Mouse (Mus musculus) forebrain, embryonic 11.5 days (tissue): ENCODE data around the gene Icosl. TPM values are rescaled to one million over a fixed set of nuclear protein-coding genes. Genes with fewer than 3 reads are reported as not detected.

Experiments used
- ATAC-seq: fragments of 200-750 bp; cut with Nextera tagmentation; replicated peaks from 2 replicates; pipeline ENCODE4 v1.8.0; 2017; ENCODE audit warnings: moderate TSS enrichment; ENCODE audit not compliant: low FRiP score
- DNase-seq: peaks from one replicate; pipeline ENCODE4 v3.0.0-alpha.2; 2017; ENCODE audit warnings: low spot score
- H3K27ac ChIP-seq: fragments of 300-500 bp; sonication (generic); 2 replicates; pipeline ENCODE4 v1.5.1; 2014; ENCODE audit warnings: low read depth, low read length
- H3K27me3 ChIP-seq: fragments of 300-500 bp; sonication (generic); 2 replicates; pipeline ENCODE4 v1.6.1; 2014; ENCODE audit warnings: mild to moderate bottlenecking, low read length, mixed read lengths; ENCODE audit not compliant: control insufficient read depth, insufficient read depth
- H3K36me3 ChIP-seq: fragments of 300-500 bp; sonication (generic); 2 replicates; pipeline ENCODE4 v1.6.1; 2014; ENCODE audit warnings: mild to moderate bottlenecking, low read length, moderate library complexity, mixed read lengths; ENCODE audit not compliant: control insufficient read depth, insufficient read depth
- H3K4me1 ChIP-seq: fragments of 300-500 bp; sonication (generic); replicated peaks from 2 replicates; pipeline ENCODE4 v1.6.1; 2014; ENCODE audit warnings: low read length, mixed read lengths; ENCODE audit not compliant: control insufficient read depth, insufficient read depth
- H3K4me2 ChIP-seq: fragments of 300-500 bp; sonication (generic); 2 replicates; pipeline ENCODE4 v1.6.1; 2014; ENCODE audit warnings: low read depth, mild to moderate bottlenecking, low read length, moderate library complexity, mixed read lengths; ENCODE audit not compliant: severe bottlenecking
- H3K4me3 ChIP-seq: fragments of 300-500 bp; sonication (generic); 2 replicates; pipeline ENCODE4 v1.5.1; 2014; ENCODE audit warnings: low read depth, low read length
- H3K9ac ChIP-seq: fragments of 300-500 bp; sonication (generic); 2 replicates; pipeline ENCODE4 v1.6.1; 2014; ENCODE audit warnings: low read length
- H3K9me3 ChIP-seq: fragments of 300-500 bp; sonication (generic); 2 replicates; pipeline ENCODE4 v1.6.1; 2016; ENCODE audit warnings: low read length, mixed read lengths; ENCODE audit not compliant: control insufficient read depth
- WGBS: fragments of 180-500 bp; shearing (Covaris S2); extraction: QIAGEN DNeasy Blood & Tissue Kit; methylation state at CpG from one replicate; pipeline ENCODE4 v1.1.7; 2014; 5-methylcytosine and 5-hydroxymethylcytosine counted together
- polyA plus RNA-seq: library from polyadenylated mRNA; unstranded; fragments of >200 nt; fragmentation: Nextera tagmentation; extraction: Ambion mirVana; gene quantifications from 2 replicates; pipeline ENCODE4 v1.2.1, GENCODE M21; 2014

Icosl gene
- polyA plus RNA-seq, 1 experiment from 2014 or later = 2.5 TPM

DNA sequence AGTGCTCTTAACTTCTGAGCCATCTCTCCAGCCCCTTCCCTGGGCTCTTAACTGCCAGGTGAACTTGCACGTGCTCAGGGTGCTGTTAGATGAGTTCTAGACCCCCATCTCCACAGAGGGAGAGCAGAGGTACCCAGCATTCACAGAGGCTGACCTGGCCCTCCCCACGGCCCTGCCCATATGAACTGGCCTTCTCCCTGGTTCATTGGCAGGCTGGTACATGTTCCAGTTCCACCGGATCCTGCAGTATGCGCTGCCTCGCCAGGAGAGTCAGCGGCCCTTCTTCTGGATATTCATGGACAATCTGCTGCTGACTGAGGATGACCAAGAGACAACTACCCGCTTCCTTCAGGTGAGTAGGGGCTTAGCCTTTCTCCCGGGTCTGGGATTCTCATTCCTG lies 12.0 kb upstream of the Icosl start:
- H3K27ac ChIP-seq = no peak overlapping the region
- no peaks in the 10 kb centered on the region for H3K9me3 ChIP-seq
- no peaks in the 10 kb centered on the region for H3K36me3 ChIP-seq
- H3K4me1 ChIP-seq = no peaks in the 10 kb centered on the region
- WGBS = 90% methylated on average over 8 of the region's 8 CpGs
- H3K27me3 ChIP-seq = no peaks in the 10 kb centered on the region
- H3K9ac ChIP-seq = no peak overlapping the region
- DNase-seq (no peak), ATAC-seq (no peak)
- H3K4me2 ChIP-seq = no peak overlapping the region
- no peak overlapping the region for H3K4me3 ChIP-seq

DNA sequence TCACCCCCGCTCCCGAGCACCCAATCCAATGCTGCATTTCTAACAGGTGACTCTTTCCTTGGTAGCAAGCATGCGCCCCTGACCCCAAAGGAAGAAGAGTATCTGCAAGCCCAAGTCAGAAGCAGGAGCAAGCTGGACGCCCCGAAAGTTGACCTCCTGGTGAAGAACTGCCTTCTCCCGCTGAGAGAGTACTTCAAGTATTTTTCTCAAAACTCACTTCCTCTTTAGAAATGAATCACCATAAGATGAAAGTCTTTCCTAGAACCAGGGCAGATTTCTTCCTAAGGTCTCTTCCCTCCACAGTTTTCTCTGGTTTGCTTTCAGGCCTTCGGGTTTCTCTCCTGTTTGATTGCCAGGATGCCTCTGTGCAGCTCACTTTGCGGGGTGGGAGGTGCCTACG lies 6.0 kb upstream of the Icosl start:
- no peak overlapping the region for H3K27ac ChIP-seq
- no peaks in the 10 kb centered on the region for H3K36me3 ChIP-seq
- no peaks in the 10 kb centered on the region for H3K4me1 ChIP-seq
- no peak overlapping the region for H3K4me2 ChIP-seq
- ATAC-seq = no peak
- WGBS = 89% methylated on average over 9 of the region's 9 CpGs
- H3K9me3 ChIP-seq = no peaks in the 10 kb centered on the region
- H3K9ac ChIP-seq = no peak overlapping the region; the same call in 1 of the 2 replicates
- H3K4me3 ChIP-seq = no peak overlapping the region
- DNase-seq = no peak
- H3K27me3 ChIP-seq = no peaks in the 10 kb centered on the region; the same call in 1 of the 2 replicates

DNA sequence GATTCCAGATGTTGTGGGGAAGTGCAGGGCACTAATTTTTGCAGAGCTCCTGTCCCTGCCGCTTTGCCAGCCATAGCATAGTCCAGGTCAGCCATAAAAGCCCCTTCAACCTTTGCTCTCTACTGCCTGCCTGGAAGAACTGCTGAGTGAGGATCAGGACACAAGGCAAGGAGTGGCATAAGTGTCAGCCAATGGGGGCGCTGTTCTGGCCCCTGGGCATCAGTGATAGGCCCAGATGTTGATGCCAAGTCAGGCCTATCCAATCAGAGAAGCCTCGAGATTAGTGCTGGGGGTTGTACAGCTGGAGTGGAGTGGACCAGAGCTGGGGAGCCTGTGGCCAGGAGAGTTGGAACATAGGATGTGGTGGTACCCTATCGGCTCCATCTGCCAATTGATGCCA lies 1.9 kb upstream of the Icosl start:
- DNase-seq = peak; percentile 60
- H3K4me1 ChIP-seq = peaks cover 5% of the 10 kb centered on the region; the same call in 1 of the 2 replicates
- no peaks in the 10 kb centered on the region for H3K9me3 ChIP-seq
- H3K4me3 ChIP-seq = no peak overlapping the region
- H3K9ac ChIP-seq = no peak overlapping the region
- H3K27me3 ChIP-seq = peaks cover 4% of the 10 kb centered on the region; the same call in 1 of the 2 replicates
- 39% methylated on average over 4 of the region's 4 CpGs for WGBS
- H3K36me3 ChIP-seq = no peaks in the 10 kb centered on the region
- H3K4me2 ChIP-seq = no peak overlapping the region
- H3K27ac ChIP-seq = no peak overlapping the region
- no peak for ATAC-seq

DNA sequence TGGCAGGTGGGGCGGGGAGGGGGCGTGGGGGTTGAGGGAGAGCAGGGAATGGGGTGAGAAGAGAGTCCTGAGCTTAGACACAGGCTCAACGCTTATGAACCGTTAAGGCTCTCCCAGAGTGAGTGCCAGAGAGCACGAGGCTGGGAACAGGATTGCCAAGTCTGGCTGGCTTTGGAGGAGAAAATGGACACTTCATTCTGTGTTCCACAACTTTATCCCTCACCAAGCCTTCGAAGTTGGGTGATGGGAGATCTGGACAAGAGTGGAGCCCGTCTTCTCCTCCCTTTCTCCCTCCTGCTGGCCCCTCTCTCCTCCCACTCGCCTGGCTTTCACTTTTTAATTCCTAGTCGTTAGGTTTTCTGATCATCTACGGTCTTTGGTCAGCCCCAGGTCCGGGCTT lies 561 bp upstream of the Icosl start:
- no peak overlapping the region for H3K27ac ChIP-seq

DNA sequence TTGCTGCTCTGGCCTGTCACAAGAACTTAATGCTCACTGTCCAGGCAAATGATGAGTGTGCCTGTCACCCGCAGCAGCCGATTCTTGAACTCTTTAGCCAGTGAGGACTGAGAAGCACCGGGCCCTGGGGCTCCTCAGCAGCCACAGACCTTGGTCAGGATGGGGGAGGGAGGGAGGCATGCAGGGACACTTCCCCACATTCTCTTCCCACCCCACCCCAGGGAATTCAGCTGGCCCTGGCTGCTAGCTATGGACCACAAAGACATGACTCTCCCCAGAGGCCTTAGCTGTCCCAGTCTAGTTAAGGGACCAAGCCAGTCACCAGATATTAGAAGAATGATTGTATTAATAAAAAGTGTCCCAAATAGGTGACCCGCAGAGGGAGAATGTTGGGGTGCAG lies 5.0 kb downstream of the Icosl start:
- Histone ChIP-seq H3K36me3 (no peaks in the 10 kb centered on the region), H3K9me3 (no peaks in the 10 kb centered on the region), H3K4me3 (no peak overlapping the region), H3K4me1 (0 out of 2 replicates have a peak, but pooled peaks cover 2% of the 10 kb centered on the region), H3K9ac (no peak overlapping the region), H3K27ac (no peak overlapping the region), H3K4me2 (no peak overlapping the region), H3K27me3 (peaks cover 2% of the 10 kb centered on the region; the same call in 1 of the 2 replicates)
- DNase-seq = no peak
- ATAC-seq = no peak
- 76% methylated on average over 4 of the region's 4 CpGs for WGBS

More for the DNA sequence above, 561 bp upstream of the Icosl start:
- DNase-seq (no peak), ATAC-seq (no peak)
- Histone ChIP-seq H3K9me3 (no peaks in the 10 kb centered on the region), H3K36me3 (no peaks in the 10 kb centered on the region), H3K27me3 (peaks cover 4% of the 10 kb centered on the region; the same call in 1 of the 2 replicates), H3K4me2 (peak overlapping the region; percentile 86), H3K4me1 (peaks cover 5% of the 10 kb centered on the region; the same call in 1 of the 2 replicates), H3K4me3 (peak overlapping the region; percentile 44), H3K9ac (peak overlapping the region; percentile 50; the same call in 1 of the 2 replicates)
- 32% methylated on average over 11 of the region's 11 CpGs for WGBS

DNA sequence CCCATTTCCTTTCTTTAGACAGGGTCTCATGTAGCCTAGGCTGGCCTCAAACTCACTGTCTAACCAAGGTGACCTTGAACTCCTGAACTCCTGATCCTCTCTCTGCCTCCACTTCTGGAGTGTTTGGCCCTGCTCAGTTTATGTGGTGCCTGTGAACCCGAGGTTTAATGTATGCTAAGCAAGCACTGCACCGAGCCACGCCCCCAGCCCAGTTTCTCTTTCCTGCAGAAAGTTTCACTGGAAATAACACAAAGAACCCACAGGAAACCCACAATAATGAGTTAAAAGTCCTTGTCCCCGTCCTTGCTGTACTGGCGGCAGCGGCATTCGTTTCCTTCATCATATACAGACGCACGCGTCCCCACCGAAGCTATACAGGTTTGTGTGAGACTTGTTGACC lies 5.9 kb downstream of the Icosl start:
- H3K4me2 ChIP-seq = no peak overlapping the region
- H3K9ac ChIP-seq = no peak overlapping the region
- no peaks in the 10 kb centered on the region for H3K9me3 ChIP-seq
- H3K27me3 ChIP-seq = peaks cover 2% of the 10 kb centered on the region; the same call in 1 of the 2 replicates
- H3K4me1 ChIP-seq = no peaks in the 10 kb centered on the region
- 90% methylated on average over 11 of the region's 11 CpGs for WGBS
- ATAC-seq = no peak
- no peak for DNase-seq
- no peak overlapping the region for H3K4me3 ChIP-seq
- no peaks in the 10 kb centered on the region for H3K36me3 ChIP-seq
- no peak overlapping the region for H3K27ac ChIP-seq

DNA sequence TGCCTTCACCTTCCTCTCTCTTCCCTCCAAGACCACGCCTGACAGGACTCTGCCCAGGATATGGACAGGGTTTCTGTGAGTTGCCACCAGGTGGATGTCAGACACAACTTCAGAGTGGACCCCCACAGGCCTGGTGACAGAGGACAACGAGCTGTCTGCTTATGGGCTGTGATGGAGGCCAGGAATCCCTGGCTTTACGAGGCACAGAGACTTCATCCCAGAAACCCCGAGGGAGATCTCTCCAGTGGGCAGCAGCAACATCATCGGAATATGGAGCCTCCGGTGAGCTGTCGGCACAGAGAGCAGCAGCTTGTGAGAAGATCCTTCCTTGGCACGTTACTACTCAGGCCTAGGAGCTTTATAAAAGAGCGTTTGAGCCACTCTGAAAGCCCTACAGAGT lies 8.8 kb downstream of the Icosl start:
- no peak overlapping the region for H3K27ac ChIP-seq
- no peaks in the 10 kb centered on the region for H3K4me1 ChIP-seq
- H3K4me2 ChIP-seq = no peak overlapping the region
- H3K36me3 ChIP-seq = no peaks in the 10 kb centered on the region
- no peak for ATAC-seq
- H3K9ac ChIP-seq = no peak overlapping the region
- H3K27me3 ChIP-seq = no peaks in the 10 kb centered on the region
- no peak overlapping the region for H3K4me3 ChIP-seq
- H3K9me3 ChIP-seq = no peaks in the 10 kb centered on the region
- WGBS = 84% methylated on average over 9 of the region's 9 CpGs
- DNase-seq = no peak

DNA sequence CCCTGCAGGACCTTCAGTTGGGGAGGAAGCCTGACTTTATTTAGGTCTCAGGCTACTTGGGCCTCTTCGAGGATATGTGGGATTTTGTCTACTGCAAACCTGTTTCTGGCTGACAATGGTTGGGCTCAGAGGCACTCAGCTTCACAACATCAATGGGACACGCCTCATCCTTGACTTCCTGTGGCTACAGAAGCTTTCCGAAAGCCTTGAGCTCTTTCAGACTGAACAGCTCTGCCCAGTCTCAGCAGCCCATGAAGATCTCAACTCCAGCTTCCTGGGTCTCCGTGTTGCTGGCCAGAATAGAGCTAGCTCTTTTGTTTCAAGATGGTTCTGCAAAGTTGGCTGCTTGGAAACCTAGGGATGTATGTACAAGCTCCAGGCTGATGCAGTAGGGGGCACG lies 9.2 kb downstream of the Icosl start:
- Histone ChIP-seq H3K9me3 (no peaks in the 10 kb centered on the region), H3K4me2 (no peak overlapping the region), H3K4me1 (no peaks in the 10 kb centered on the region), H3K4me3 (no peak overlapping the region), H3K36me3 (no peaks in the 10 kb centered on the region), H3K27ac (no peak overlapping the region), H3K27me3 (no peaks in the 10 kb centered on the region), H3K9ac (no peak overlapping the region)
- DNase-seq = no peak
- WGBS = 83% methylated on average over 5 of the region's 5 CpGs
- no peak for ATAC-seq

DNA sequence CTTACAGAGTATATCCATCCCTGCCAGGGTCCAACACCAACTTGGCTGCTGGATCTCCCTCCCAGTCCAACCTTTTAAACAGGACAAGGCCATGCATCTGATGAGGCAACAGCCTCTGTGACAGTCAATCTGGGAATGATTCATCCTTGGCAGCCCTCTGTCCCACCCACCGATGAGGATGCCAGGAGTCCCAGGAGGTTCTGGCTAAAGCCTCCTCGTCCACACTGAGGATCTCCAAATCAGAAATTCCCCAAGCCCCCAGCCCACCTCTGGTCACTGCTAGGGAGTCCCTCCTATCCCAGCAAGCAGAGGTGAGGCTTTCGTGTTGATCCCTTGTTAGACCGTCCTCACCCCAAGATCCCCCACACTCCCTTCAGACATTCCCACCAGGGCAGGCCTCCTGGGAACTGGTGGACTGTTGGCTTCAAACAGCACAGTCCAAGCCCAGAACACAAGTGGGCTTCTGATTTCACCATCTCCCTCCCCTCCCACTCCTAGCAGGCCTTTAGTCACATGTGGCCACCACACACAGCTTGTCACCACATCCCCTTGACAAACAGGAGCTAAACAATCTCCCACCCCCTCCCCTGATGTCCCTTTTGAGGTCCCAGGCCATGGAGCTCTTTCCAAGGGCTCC lies 11.0 kb downstream of the Icosl start:
- DNase-seq (no peak), ATAC-seq (no peak)
- Histone ChIP-seq H3K4me2 (no peak overlapping the region), H3K9ac (no peak overlapping the region), H3K9me3 (no peaks in the 10 kb centered on the region), H3K27ac (no peak overlapping the region), H3K27me3 (no peaks in the 10 kb centered on the region), H3K36me3 (no peaks in the 10 kb centered on the region), H3K4me3 (no peak overlapping the region), H3K4me1 (no peaks in the 10 kb centered on the region)
- 77% methylated on average over 4 of the region's 4 CpGs for WGBS
